Mouse (Mus musculus): ENCODE measurements around the gene Mkln1.

- TF ChIP-seq CTCF (IDR thresholded peaks at IDR 0.05; ENCODE audit: low read depth, low read length) (no peak), POLR2A (IDR thresholded peaks at IDR 0.05; ENCODE audit: extremely low read depth, insufficient read depth, low read length) (no peak)
Measured at GRCm38 (mm10) chr6:31524121-31524520, 125.6 kb downstream of the Mkln1 start.

All from liver, adult 2 months (tissue).